Mouse (Mus musculus) Muller cell, postnatal 12 days (primary cell): ENCODE measurements at regions not wholly inside any gene's neighbourhood (a gene's known extent, or its start where the extent isn't known, plus 50 kb on each side); places are given as distances from the start of the nearest gene placed in this dataset.
"Not testable (repeated sequence)": the region's sequence is repeated elsewhere in the genome, so short reads cannot be mapped to it uniquely, and the experiment has no call there.

ENCODE experiments used
- DNase-seq: peaks from one replicate; pipeline ENCODE4 v3.0.0-alpha.2; 2015; ENCODE audit errors: inconsistent ontology term

DNA sequence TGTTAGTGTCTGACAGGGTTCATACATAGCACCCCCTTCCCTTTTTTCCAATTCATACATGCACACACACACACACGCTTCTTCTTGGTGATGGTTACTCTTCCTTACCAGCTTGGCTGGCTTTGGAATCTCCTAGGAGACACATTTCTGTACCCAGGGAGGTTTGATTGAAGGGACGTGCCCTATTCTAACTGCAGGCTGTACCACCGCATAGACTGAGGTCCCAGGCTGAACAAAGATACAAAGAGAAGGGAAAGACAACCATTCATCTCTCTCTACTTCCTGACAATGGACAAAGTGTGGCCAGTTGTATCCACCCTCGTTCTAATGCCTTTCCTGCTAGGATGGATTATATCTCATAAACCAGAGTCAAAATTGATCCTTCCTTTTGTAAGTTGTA, 100.0 kb downstream of the Raet1d start:
- not testable (repeated sequence) for DNase-seq

DNA sequence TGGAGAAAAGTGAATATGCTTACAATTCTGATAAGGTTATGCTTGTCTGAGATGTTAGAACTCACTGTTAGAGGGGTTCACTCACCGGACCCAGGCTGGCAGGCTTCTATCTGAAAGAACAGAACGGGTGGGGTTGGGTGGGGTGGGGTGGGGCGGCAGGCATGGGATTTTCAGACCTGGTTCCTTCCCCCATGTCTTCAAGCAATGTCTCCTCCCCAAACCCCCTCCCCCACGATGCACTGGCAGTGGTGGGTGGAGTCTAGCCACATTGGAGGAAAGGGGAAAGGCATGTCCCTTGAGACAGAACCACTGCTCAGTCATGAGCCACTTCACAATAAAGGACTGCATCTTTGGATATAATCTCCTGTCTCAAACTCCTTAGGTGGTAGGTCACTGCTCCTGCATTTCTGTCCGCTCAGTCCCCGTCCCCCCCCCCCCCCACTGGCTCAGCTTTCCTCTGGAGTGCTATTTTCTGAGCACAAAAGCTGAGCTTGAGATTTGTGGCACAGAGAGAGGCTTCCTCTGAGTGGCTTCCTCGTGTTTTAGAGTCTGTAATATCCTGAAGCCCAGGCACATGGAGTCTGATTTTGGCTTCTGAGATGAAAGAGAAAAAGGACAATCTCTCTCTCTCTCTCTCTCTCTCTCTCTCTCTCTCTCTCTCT, 100.6 kb downstream of the Raet1d start:
- DNase-seq, result not testable (repeated sequence)

GRCm38 (mm10) chr10:22461480-22462050, 101.2 kb downstream of the Raet1d start:
- DNase-seq, result not testable (repeated sequence)

GRCm38 (mm10) chr10:22471722-22472330, 111.5 kb downstream of the Raet1d start:
- not testable (repeated sequence) for DNase-seq

GRCm38 (mm10) chr10:22479860-22480259, 119.5 kb downstream of the Raet1d start:
- peak; percentile 45 for DNase-seq

DNA sequence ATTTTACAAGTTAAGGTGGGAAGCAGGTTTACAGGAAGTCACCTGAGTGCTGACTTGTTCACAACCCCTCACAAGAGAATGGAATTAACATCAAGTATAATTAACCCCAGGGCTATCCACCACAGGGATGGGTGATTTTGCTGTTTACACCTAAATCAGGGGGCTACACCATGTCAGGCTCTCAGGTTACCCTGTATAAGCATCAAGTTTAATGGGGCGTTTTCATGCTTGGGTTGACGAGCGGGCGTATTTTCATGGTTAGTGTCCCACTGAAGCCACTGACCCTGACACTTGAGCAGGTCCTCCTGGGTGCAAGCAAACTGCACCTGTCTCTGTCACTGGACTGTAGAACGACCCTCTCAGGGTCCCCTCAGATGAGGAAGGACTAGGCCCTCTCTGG, 126.7 kb downstream of the Raet1d start:
- not testable (repeated sequence) for DNase-seq

DNA sequence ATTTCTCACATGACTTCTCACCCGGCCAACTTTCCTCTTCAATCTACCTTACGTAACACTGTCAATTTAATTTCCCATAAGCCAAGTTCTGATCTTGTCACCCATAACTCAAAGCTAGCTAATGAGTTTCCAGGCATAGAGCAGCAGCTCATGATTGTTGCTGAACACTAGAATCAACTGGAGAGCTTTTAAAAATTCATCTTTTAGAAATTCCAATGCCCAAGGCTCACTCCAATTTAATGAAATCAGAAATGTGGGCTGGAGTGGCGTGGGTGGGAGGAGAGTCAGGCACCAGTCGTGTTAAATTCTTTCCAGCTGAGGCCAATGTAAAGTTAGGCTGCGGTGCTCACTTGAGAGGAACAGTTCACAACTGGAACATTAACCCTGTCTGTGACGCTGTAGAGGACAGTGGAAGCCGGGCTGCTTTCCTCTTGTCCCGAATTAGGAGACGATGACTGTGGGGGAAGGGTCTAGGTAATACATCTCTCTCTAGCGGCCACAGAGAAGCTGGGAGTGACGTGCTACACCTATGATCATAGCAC, 131.5 kb downstream of the Raet1d start:
- DNase-seq, result not testable (repeated sequence)

DNA sequence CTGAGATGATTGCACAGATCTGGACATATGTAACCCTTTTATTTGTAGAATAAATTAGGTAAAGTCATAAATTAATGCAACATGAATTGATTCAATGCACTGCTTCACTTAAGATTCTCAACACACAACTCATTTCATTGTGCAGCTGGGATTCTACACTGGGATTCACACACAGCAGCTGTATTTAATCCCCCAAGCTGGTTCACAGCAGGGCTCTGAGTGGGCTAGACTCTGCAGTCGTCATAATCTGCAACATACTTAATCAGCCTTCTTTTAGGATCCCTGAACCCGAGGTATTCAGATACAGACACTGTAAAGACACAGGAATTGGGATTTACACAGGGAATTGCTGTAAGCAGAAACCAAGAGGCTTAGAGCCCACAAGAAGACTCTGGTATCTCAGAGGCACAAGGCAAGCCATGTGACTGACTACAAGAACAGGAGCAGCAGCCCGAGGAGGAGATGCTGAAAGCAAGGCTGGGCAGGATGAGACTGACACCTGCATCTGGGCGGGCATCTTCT, 135.7 kb downstream of the Raet1d start:
- no peak for DNase-seq
